Comparison of ENCODE assay signal across 11 mouse cellular contexts in the genomic region with DNA sequence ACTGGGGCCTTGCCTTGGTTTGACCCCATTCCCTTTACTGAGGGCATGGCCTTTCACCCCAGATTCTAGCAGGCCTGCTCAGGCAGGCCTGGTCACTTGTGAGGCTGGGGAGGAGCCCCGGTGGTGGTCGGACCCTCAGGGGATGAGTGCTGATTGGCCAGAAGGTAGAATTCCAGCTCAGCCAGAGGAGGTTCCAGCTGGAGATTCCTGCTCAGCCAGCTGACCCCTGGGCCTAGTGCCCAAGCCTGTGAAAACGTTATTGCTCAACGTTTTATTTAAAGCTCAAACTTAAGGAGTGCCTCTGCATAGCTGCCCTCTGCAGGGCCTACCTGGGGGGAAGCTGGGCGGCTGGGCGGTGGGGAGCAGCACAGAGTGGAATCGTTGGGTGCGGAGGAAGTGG. TPM values are rescaled to one million over a fixed set of nuclear protein-coding genes. Genes with fewer than 3 reads are reported as not detected.
DNase-seq lines count a peak whose midpoint lies in the region; ATAC-seq and TF ChIP-seq lines count a peak whose summit lies in the region.
"Had no signal": no experiment of that assay in that cellular context is flagged by ENCODE, and none has a peak within 500 bp of the region (broad histone marks: within the 10 kb centered on the region; RNA-seq: fewer than 3 reads in every experiment).

No protein-coding gene starts in this region.

- H3K4me3 ChIP-seq in liver, adult 2 months (ENCODE audit: insufficient read depth, low read depth, low read length), result no peak overlapping the region
- H3K4me3 ChIP-seq in liver, embryonic 11.5 days (ENCODE audit: low read depth, low read length), result no peak overlapping the region
- no peak overlapping the region for H3K4me3 ChIP-seq in liver, embryonic 13.5 days (replicated peaks)

- no peaks in the 10 kb centered on the region for H3K27me3 ChIP-seq in liver, adult 2 months (ENCODE audit: control insufficient read depth, insufficient read depth, low read length)
- H3K27me3 ChIP-seq in liver, embryonic 11.5 days (replicated peaks; ENCODE audit: control insufficient read depth, insufficient read depth, low read length), result peaks cover 17% of the 10 kb centered on the region
- peaks cover 26% of the 10 kb centered on the region for H3K27me3 ChIP-seq in liver, embryonic 13.5 days

- no peak overlapping the region for H3K27ac ChIP-seq in liver, adult 2 months (replicated peaks; ENCODE audit: insufficient read depth, low read depth, low read length)
- H3K27ac ChIP-seq in liver, embryonic 11.5 days (ENCODE audit: low read depth, low read length), result no peak overlapping the region
- no peak overlapping the region for H3K27ac ChIP-seq in liver, embryonic 13.5 days
- H3K27ac ChIP-seq: macrophage had no signal

- WGBS in liver, adult 2 months, result 40% methylated on average over 8 of the region's 8 CpGs
- 55% methylated on average over 8 of the region's 8 CpGs for WGBS in liver, embryonic 11.5 days
- 60% methylated on average over 8 of the region's 8 CpGs for WGBS in liver, embryonic 13.5 days (ENCODE audit: insufficient replicate concordance)

- no peak for TF ChIP-seq CTCF in liver, adult 2 months (IDR thresholded peaks at IDR 0.05; ENCODE audit: low read depth, low read length)

- intact Hi-C loops in gastrocnemius, postnatal 14 days (cut with DNase I; ENCODE audit: low total_unique reads), result no loop called here

- no peaks in the 10 kb centered on the region for H3K9me3 ChIP-seq in liver, embryonic 11.5 days (ENCODE audit: control insufficient read depth, low read length)
- H3K9me3 ChIP-seq in liver, embryonic 13.5 days (replicated peaks), result no peaks in the 10 kb centered on the region

- no peak for TF ChIP-seq POLR2A in liver, adult 2 months (IDR thresholded peaks at IDR 0.05; ENCODE audit: extremely low read depth, insufficient read depth, low read length)

- H3K36me3 ChIP-seq in liver, adult 2 months (ENCODE audit: control insufficient read depth, insufficient read depth, low read length), result no peaks in the 10 kb centered on the region
- no peaks in the 10 kb centered on the region for H3K36me3 ChIP-seq in liver, embryonic 11.5 days (ENCODE audit: control insufficient read depth, insufficient read depth, low read length)
- no peaks in the 10 kb centered on the region for H3K36me3 ChIP-seq in liver, embryonic 13.5 days

- H3K4me2 ChIP-seq in liver, embryonic 11.5 days, result no peak overlapping the region
- H3K4me2 ChIP-seq in liver, embryonic 13.5 days, result no peak overlapping the region

- DNase-seq in liver, adult 2 months (ENCODE audit: extremely low read depth, low read depth, low spot score), result peak; percentile 28
- DNase-seq in liver, embryonic 11.5 days (ENCODE audit: low spot score), result no peak
- peak; percentile 36 for DNase-seq in gastrocnemius, postnatal 14 days
- no peak for DNase-seq in liver, embryonic 13.5 days
- DNase-seq in skeletal muscle tissue, adult 2 months (ENCODE audit: low read depth, low spot score), result peak; percentile 36
- DNase-seq in right cerebral cortex, postnatal 36 days (ENCODE audit: low spot score in 2 of 2), result no peak
- DNase-seq: kidney, adult 18-20 months; layer of hippocampus, postnatal 36 days; right cerebral cortex, postnatal 25 days had no signal

- no peaks in the 10 kb centered on the region for H3K79me2 ChIP-seq in liver, adult 2 months (ENCODE audit: control insufficient read depth, insufficient read depth, low read length)

- no peak overlapping the region for H3K9ac ChIP-seq in liver, adult 2 months (ENCODE audit: low read depth, low read length)
- H3K9ac ChIP-seq in liver, embryonic 11.5 days (ENCODE audit: low read depth, low read length), result no peak overlapping the region
- no peak overlapping the region for H3K9ac ChIP-seq in liver, embryonic 13.5 days

- no peaks in the 10 kb centered on the region for H3K4me1 ChIP-seq in liver, adult 2 months (ENCODE audit: control insufficient read depth, insufficient read depth, low read length)
- no peaks in the 10 kb centered on the region; the same call in 1 of the 2 replicates for H3K4me1 ChIP-seq in liver, embryonic 11.5 days (replicated peaks; ENCODE audit: control insufficient read depth, insufficient read depth, low read length)
- H3K4me1 ChIP-seq in liver, embryonic 13.5 days (replicated peaks), result 0 out of 2 replicates have a peak, but pooled peaks cover 3% of the 10 kb centered on the region

- no peak for ATAC-seq in liver, embryonic 11.5 days (replicated peaks; ENCODE audit: low FRiP score)
- peak; percentile 13; the same call in 1 of the 2 replicates for ATAC-seq in liver, embryonic 13.5 days (ENCODE audit: low read depth)
- ATAC-seq in CD4-positive, CD25-positive, alpha-beta regulatory T cell, adult 4 months, result no peak

RNA-seq across cellular contexts. Expression of a gene that starts 6.7 kb away (rescaled TPM):
- total RNA-seq in liver, adult 2 months (2014; rRNA removed), result 0.28 and 1.1 TPM in 2 replicates
- polyA plus RNA-seq in liver, adult 2 months (2012; rRNA removed), result 0.86 and 1.4 TPM in 2 replicates
- 5.8 and 5.9 TPM in 2 replicates for polyA plus RNA-seq in liver, embryonic 11.5 days (2014; fragmentation: Nextera tagmentation; extraction: Ambion mirVana)
- 1 to 10 TPM; 2.9 to 3.4 TPM for total RNA-seq in gastrocnemius, postnatal 14 days (2021)
- polyA plus RNA-seq in liver, embryonic 13.5 days (2015; fragmentation: Nextera tagmentation; extraction: Ambion mirVana), result 1.5 and 1.6 TPM in 2 replicates
- polyA plus RNA-seq in CD4-positive, CD25-positive, alpha-beta regulatory T cell, adult 4 months (2017; shearing (Covaris generic)), result not detected
- polyA plus RNA-seq: macrophage had no signal

RNA-seq across cellular contexts. Expression of a gene that starts 16.8 kb away (rescaled TPM):
- total RNA-seq in liver, adult 2 months (2014; rRNA removed), result 50.9 and 56.2 TPM in 2 replicates
- 78.7 and 79.8 TPM in 2 replicates for polyA plus RNA-seq in liver, adult 2 months (2012; rRNA removed)
- 133 and 149 TPM in 2 replicates for polyA plus RNA-seq in liver, embryonic 11.5 days (2014; fragmentation: Nextera tagmentation; extraction: Ambion mirVana)
- 10 to 100 TPM; 81.7 to 84.5 TPM for total RNA-seq in gastrocnemius, postnatal 14 days (2021)
- polyA plus RNA-seq in liver, embryonic 13.5 days (2015; fragmentation: Nextera tagmentation; extraction: Ambion mirVana), result 138 and 145 TPM in 2 replicates
- 10 to 100 TPM; 11.4 to 28.4 TPM for polyA plus RNA-seq in CD4-positive, CD25-positive, alpha-beta regulatory T cell, adult 4 months (2017; shearing (Covaris generic))

RNA-seq across cellular contexts. Expression of a gene that starts 35.1 kb away (rescaled TPM):
- total RNA-seq in liver, adult 2 months (2014; rRNA removed), result 9.3 and 10.3 TPM in 2 replicates
- 22.4 and 25.3 TPM in 2 replicates for polyA plus RNA-seq in liver, adult 2 months (2012; rRNA removed)
- polyA plus RNA-seq in liver, embryonic 11.5 days (2014; fragmentation: Nextera tagmentation; extraction: Ambion mirVana), result 39.9 and 46.8 TPM in 2 replicates
- 1 to 10 TPM; 7.7 to 8.8 TPM for total RNA-seq in gastrocnemius, postnatal 14 days (2021)
- polyA plus RNA-seq in liver, embryonic 13.5 days (2015; fragmentation: Nextera tagmentation; extraction: Ambion mirVana), result 26.9 and 29.9 TPM in 2 replicates
- 10 to 100 TPM; 27.0 to 28.9 TPM for polyA plus RNA-seq in CD4-positive, CD25-positive, alpha-beta regulatory T cell, adult 4 months (2017; shearing (Covaris generic))

RNA-seq across cellular contexts. Expression of a gene that starts 37.2 kb away (rescaled TPM):
- under 0.01 TPM in 1 of 2 replicates, not detected in the other for total RNA-seq in liver, adult 2 months (2014; rRNA removed)
- polyA plus RNA-seq in liver, adult 2 months (2012; rRNA removed), result not detected in 2 replicates
- polyA plus RNA-seq in liver, embryonic 11.5 days (2014; fragmentation: Nextera tagmentation; extraction: Ambion mirVana), result 0.04 and 0.18 TPM in 2 replicates
- total RNA-seq in gastrocnemius, postnatal 14 days (2021), result under 1 TPM in 1 of 2 experiments, not detected in 1; 0.10 TPM
- polyA plus RNA-seq in liver, embryonic 13.5 days (2015; fragmentation: Nextera tagmentation; extraction: Ambion mirVana), result 0.17 TPM in 1 of 2 replicates, not detected in the other
- not detected for polyA plus RNA-seq in CD4-positive, CD25-positive, alpha-beta regulatory T cell, adult 4 months (2017; shearing (Covaris generic))
- polyA plus RNA-seq: macrophage had no signal

Comparison
In these comparisons a context has a peak if more than half of its experiments do, and no peak if none do; other contexts are left out.
1. DNase-seq: peak in liver, adult 2 months (single experiment), gastrocnemius, postnatal 14 days (single experiment) and skeletal muscle tissue, adult 2 months (single experiment); none in liver, embryonic 11.5 days (single experiment), liver, embryonic 13.5 days (single experiment) and right cerebral cortex, postnatal 36 days (0 of 2).